Mouse (Mus musculus): ENCODE data around the gene Utrn.

The Utrn gene

DNA sequence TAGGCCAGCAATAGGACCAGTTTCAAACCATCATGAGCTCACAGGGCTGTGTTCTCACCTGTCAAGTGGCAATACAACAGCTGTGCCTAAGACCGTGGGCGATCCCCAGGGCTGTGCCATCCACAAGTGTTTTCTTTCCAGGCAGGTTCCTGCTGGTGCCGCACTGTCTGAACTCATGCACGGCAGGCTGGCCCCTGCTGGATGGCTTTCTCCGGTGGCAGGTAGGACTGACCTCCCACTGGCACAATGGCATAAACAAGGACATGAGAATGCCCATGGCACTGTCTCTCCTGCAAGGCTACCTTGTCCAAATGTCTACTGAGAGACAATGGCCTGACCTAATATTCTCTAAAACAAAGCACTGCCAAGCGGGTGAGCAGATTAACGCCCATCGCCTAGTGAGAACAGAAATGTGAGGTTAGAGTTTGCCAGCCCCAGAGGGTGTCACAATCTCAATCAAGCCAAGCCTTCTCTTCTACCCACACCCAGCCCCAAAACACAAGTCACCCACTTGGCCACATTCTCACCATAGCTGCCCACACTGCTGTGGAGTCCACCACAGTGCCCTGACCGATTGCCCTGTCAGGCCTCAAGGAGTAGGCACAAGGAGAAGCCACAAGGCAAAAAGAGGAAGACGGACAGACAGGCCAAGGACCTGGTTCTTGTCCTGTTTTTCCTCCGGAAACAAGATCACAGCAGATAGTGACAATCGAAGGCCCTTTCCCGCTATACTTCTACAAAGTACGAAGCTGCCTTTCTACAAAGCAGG, 32.9 kb downstream of the Utrn start:
- no peak for DNase-seq (ENCODE audit: low spot score)

DNA sequence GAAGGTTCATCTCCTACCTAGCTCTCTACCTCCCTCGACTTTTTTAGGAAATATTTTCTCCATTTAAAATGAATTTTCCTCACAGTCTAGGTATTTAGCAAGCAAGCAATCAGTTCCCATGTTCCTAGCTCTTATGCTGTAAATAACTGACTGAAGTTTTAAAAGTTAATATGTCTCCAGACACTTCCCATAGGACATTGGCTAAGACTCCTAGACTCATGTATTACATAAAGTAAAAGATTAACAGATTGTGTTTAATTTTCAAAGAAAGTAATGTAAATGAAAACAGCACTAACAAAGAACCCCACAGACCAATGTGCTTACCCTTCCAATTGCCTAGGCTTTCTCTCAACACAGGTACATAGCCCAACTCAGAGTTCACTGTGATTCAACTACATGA, 35.0 kb downstream of the Utrn start:
- no peak for DNase-seq (ENCODE audit: low spot score)

DNA sequence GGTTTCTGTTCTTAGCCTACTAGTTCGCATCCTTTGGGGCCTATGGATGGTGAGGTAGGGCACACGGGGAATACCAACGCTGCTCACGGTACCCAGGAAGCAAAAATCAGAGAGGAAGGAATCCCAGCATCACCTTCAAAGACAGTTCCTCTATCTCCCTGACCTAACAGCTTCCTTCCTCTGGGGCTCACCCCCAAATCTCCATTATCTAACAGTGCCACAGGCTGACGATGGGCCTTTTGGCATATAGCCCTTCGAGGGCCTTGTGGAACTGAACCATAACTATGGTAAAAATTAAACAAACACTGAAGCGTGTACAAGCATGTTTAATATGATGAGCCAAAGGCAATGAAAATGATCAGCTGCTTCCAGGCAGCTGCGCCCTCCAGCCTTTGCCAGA, 37.0 kb downstream of the Utrn start:
- no peak for DNase-seq (ENCODE audit: low spot score)

DNA sequence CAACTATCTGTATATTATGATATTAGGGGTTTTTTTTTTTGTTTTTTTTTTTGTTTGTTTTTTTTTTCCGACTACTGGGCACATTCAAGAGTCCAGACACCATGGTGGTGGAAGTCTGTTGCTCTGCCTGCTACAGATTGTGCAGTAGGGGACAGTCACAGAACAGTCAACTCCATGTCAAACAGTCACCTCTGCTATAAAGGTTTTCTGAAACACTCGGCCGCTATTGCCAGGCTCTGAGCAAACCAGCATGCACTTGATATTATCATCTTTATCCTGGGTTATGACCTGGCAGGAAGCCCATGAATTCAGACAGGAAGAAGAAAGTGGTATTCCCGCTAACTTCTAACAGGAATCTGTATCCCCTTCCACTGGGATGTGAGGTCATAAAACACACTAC, 41.4 kb downstream of the Utrn start:
- DNase-seq (ENCODE audit: low spot score) = no peak

DNA sequence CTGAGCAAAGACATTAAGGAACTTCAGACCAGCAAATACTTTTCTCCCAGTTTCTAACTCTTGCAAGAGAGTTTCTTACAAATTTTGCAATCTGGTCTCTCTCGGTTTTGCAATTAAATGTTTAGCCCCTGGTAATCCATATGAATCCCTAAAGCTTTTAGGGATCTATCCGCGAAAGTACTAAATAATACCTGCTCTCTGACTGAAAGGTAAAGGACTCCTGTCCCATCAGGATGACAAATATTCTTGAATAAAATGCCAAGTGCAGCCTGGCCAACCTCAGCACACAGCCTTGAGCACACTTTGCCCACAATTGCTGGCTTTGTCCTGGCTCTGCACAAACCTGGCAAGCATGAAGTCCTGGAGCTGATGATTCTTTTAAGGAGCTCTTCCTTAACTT, 41.9 kb downstream of the Utrn start:
- no peak for DNase-seq (ENCODE audit: low spot score)

DNA sequence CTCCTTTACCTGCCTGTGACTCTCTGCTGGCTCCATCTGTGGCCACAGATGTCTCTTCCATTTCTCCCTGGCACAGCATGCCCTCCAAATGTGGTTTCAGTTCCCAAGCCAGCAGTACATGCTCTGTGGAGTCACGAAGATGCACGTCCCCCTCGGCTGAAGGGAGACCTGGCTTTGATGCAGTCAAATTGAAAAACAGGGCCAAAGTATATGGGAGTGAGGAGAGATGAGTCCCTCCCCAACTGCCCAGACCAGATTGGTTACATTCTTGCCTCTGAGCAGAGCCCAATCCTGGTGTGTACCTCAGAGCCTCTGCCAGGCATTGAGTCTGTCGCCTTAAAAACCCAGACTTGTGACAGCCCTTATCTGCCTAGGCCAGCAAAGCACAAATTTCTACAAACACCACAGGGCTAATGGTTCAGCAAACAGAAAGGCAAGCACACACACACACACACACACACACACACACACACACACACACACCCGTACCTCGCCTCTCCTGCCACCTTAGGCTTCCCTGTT, 42.3 kb downstream of the Utrn start:
- DNase-seq (ENCODE audit: low spot score) = peak; percentile 75

DNA sequence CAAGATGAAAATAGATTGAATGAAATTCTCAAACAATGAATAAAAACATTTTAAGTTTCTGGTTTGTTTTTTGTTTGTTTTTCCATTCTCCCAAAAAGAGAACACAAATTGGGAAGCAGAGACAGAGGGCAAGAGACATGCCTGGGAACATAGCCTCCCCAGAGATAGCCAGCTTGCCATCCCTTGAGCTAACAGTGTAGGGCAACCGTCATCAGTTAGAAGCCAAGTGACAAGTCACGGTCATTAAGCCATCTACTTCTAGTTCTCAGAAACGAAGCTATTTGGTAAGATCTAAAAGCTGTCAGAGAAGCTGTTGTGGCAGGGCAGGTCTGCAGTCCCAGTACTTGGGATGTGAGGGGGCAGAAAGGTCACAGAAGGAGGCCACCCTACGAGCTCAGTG, 44.8 kb downstream of the Utrn start:
- no peak for DNase-seq (ENCODE audit: low spot score)

DNA sequence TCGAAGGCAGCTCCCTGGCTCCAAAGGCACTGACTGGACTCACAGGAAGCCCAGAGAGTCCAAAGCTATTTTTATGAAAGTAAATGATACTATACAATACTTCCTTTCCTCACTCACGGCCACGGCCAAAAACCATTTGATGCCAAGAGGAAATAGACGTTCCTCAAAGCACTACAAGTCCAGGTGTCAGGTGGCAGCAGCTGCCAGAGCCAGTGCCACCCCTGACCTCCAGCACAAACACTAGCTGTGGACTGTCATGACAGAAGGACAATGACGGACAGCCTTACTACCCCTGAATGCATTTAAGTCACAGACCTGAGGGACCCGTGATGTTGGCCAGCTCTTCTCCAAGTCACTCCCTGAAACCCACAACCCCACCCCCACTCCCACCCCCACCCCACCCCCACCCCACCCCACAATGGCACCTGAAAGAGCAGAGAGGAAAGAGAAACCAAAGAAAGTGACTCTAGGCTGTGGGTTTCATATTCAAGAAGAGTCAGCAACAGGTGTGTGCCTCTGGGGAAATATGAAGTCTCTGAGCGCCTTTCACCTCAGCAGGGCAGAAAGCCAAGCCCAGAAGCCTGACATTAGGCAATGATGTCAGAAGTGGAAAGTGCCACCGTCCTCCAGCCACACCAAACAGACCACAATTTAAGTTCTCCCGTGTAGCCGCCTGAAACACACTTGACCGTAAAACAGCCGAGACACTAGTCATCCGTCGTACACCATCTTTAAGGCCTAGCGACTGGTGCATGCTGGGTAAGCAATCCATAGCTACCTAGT, 45.5 kb downstream of the Utrn start:
- DNase-seq (ENCODE audit: low spot score) = no peak

DNA sequence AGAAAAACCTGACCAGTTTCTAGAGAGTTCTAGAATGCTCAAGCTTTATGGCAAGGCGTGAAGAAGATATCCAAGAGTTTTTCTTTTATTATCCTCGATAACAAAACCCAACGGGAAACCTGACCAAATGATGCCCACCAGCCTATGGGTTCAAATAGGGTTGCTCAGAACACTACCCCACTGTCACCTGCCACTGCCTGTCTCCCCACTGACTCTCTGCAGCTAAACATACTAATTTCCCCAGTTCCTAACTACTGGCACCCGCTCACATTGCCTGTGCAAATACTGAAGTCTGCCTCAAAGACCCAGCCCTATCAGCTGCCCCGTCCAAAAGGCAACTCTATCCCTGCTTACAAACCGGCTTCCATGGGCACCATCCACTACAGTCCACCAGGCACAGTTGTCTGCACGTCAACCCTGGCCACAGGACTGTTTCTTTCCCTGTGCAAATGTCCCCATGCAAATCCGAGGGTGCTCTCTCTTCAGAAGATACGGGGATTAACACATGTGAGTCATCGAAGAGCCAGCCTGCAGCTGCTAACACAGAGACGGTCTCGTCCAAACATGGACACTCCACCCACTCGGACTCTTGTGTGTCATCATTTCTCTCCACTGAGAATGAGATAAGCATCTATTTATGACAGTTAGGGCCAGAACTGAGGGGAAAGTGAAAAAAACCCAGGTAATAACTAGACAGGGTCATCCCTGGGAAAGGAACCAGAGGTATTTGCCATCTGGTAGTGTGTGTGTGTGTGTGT, 48.0 kb downstream of the Utrn start:
- DNase-seq (ENCODE audit: low spot score) = peak; percentile 43

DNA sequence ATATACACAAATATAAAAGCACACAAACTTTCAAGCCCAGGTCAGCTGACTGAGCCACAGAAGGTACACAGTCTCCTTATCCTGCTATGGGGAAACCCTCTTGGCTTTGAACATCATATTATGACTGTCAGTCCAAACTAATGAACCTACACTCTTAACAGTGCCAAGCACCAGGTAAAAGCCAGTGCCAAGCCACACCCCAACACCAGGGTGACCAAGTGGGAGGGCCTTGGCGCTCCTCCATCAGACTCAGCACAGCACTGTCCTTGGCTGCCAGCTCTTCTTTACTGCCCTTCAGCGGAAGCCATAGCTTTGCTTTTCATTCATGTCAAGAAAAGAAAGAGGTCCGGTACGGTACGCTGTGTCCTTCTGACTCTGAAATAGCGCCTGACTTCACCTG, 51.8 kb downstream of the Utrn start:
- peak; percentile 67 for DNase-seq (ENCODE audit: low spot score)

DNA sequence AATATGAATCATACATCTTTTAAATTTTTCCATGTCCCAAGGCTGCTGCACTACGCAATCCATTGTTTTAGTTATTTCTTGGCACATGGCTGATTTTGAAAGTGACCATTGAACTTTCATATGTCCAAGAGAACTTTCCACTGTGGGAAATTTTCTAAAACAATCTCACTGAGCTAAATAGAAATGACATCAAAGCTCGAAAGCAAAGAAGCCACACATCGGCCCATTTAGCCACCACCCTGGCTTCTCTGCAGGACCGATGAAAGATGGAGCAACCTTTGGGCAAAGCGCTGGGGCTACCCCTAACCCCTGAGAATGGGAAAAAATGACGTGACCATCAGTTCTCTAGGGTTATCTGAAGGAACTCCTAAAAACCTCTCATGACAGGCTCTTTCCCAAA, 52.6 kb downstream of the Utrn start:
- DNase-seq (ENCODE audit: low spot score) = no peak

DNA sequence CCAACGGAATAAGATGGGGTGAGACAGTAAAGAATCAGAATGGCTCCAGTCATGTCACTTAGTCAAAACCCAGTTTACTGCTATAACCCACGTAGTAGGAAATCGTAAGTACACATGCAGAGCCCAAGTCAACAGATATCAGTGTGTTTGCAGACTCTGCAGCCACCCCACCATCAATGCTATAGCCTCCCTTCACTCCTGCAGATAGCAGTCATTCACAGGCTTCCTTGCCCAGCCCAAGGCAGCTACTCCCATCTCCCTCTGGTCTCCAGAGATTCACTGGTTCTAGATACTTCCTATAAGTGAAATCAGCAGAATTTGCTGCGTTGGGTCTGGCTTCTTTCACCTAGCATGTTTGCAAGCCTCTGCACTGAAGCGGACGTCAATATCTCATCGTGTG, 54.8 kb downstream of the Utrn start:
- no peak for DNase-seq (ENCODE audit: low spot score)

DNA sequence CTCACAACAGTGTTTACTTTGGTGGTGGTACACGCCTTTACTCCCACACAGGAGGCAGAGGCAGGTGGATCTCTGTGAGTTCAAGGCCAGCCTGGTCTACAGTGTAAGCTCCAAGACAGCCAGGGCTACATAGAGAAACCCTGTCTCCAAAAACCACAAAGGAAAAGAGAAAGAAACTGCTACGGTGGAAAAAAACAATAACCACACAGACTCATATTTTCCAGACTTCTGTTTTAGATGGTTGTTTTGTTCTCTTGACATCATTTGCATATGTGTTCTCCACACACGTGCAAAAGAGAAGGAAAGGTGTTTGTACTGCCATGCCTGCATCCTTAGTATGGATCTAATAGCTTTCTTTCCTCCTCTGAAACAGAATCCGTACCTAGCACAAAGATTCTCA, 55.3 kb downstream of the Utrn start:
- DNase-seq (ENCODE audit: low spot score) = no peak

DNA sequence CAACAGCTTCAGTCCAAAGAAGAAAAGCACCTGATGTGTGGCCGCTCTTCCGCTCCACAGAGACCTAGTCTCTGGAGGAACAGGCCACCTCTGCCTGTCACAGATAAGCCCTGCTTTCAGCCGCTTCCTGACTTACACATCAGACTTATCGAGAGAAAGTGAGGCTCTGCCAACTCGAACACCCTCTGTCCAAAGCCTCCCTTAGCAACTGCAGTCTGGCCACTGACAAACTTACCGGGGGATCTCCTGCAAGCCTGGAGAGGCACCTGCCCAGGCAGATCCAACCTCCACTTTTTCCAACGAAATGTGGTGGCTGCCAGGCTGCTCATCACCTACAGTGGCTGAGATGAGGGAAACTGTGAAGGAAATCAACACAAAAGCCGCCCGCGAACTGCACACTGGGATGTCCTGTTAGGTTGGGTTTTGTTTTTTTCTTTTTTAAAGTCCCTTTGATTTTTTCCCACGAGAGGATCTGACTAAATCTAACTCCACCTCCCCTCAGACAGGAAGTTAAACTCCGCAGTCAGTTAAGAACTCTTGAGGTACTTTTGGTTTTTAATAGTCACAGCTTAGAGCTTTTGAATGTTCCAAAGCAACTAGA, 55.9 kb downstream of the Utrn start:
- DNase-seq (ENCODE audit: low spot score) = no peak

DNA sequence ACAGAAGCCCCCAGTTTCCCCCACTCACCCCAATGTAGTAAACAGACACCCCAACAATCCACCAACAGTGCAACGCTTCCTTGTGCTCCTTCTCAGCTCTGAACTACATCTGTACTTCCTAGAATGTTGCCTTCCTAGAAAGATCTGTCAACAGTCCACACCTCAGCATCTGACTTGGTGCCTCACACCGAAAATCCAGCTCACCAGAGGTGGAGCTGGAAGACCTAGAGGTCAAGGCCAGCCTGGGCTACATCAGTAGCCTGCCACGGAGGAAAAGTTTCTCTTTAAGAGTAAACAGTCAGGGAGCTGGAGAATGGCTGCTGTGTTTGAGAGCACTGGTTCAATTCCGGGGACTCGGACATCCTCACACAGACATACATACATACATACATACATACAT, 56.5 kb downstream of the Utrn start:
- DNase-seq (ENCODE audit: low spot score) = no peak

DNA sequence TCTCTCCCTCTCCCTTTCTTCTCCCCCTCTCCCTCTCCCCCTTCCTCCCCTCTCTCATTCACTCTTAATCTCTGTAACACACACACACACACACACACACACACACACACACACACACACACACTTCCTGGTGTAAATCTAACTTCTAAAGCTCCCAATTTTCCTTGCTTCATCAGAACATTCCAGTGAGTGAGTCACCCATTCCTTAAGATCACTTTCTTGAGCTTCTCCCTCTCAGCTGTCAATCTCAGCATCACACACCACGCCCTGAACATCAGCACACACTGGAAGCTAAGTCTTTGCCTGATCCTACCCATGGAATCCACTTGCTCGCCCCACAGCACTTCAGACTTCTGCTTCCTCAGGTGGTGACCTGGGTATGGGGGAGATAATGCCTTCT, 58.3 kb downstream of the Utrn start:
- DNase-seq (ENCODE audit: low spot score) = no peak

DNA sequence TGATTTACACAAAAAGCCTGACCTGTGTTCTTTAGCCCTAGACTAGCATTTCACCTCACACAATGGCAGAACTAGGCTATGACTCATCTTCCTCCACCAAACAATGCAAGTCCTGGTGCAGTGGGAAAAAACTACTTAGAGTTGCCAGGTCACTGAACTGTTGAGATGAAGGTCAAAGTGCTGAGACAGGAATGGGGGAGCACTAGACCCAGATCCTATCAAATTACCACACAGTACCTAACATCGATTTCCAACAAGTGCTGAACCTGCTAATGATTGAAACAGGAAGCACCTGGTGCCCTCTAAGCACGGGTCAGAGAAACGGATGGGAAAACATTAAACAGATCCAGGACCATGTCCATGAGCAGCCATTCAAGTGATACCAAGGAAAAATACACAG, 59.5 kb downstream of the Utrn start:
- DNase-seq (ENCODE audit: low spot score) = no peak

DNA sequence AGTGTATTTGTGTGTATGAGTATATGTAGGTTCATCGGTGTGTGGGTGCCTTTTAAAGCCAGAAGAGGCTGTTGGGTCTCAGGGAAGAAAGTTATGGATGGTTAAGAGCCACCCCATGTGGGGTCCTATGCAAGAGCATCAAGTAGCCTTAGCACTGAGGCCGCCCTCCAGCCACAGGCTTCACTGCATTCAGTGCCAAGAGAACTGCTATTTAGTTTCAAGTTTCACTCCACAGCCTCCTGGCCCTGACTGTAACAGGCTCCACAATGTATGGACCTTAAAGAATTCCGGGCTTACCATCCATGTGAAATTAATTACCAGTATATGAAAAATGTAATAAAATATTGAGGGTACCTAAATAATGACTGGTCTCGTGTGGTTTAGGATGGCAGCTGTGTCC, 60.7 kb downstream of the Utrn start:
- no peak for DNase-seq (ENCODE audit: low spot score)

DNA sequence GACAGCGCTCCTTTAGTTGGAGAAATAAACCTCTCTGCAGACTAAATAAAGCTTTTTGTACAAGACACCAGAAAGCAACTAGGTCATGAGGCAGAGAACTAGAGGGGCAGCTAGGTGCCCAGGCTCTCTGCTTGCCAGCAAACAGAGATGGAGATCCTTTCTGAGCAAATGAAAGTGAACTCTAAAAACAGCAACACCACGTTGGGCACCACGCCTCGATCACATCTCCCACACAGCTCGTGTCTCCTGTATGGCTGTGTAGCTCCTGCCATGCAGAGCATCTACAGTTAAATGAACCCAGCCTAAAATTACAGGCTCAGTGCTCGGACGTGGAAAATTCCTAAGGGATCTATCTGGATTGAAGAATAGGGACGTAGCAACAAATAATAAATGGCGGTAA, 61.5 kb downstream of the Utrn start:
- no peak for DNase-seq (ENCODE audit: low spot score)

DNA sequence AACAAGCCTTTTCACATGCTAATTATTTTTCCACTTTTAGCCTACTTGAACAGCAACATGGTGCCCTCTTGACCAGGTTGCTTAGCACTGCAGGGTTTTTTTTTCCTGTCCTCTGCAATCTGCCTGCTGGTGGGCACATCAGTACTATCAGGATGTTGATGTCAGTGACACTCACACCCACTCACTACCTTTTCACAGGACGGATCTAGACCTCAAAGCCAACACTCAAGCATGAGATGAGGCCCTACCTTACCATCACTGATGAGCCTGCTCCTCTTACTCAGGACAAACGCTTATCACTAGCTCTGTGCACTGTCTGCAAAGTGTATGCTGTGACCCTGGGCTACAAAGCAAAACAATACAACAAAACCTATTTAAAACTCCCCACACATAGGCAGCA, 63.3 kb downstream of the Utrn start:
- DNase-seq (ENCODE audit: low spot score) = no peak

DNA sequence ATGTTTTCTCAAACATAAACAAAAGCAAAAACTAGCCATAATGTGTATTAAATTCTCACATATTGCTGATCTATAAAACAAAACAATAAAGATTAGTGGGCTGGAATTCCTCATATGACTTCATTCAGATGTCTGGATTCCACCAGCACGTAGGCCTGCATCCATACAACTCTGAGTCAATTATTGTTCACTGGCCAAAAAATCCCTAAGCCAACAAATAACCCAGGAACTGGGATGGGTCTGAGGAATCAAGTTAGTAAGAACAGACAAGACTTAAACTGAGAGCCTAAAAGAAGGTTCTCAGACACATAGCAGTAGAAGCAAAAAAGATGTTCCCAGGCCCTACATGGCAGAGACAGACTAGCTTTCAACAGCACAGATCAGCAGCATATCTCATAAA, 65.2 kb downstream of the Utrn start:
- no peak for DNase-seq (ENCODE audit: low spot score)

DNA sequence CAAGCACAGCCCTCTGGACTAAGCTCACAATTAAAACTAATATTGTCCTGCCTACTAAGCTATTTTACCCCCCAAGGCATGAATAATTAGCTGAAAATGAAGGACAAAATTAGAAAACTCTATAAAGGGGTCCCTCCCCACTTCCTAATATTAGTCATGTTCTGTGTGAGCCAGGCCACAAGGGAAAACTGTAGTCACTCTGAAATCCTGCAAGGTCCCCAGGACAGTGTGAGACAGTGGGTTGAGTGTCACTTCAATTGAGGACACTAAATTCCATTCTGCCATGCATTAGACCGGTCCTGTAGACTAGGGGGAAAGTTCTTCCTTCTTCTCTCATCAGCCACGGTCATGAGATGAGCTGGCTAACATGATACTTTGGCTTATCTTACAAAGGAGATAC, 69.7 kb downstream of the Utrn start:
- no peak for DNase-seq (ENCODE audit: low spot score)
